Mouse (Mus musculus): Measurements from ENCODE around the gene Mansc4.

GRCm38 (mm10) chr6:147121320-147121719, 34.5 kb upstream of the Mansc4 start:
- TF ChIP-seq POLR2A (IDR thresholded peaks at IDR 0.05; ENCODE audit: borderline replicate concordance, low read depth, low read length): no peak
- no peak for TF ChIP-seq CTCF (IDR thresholded peaks at IDR 0.05; ENCODE audit: low read depth, low read length)
